Mouse (Mus musculus) hindbrain, embryonic 14.5 days (tissue): ENCODE data around the gene Irs1. TPM values are rescaled to one million over a fixed set of nuclear protein-coding genes. Genes with fewer than 3 reads are reported as not detected.

Experiments
- ATAC-seq: fragments of 200-750 bp; cut with Nextera tagmentation; 2 replicates; pipeline ENCODE4 v1.8.0; 2017; ENCODE audit warnings: moderate number of reproducible peaks, mild to moderate bottlenecking, moderate TSS enrichment, moderate library complexity; ENCODE audit not compliant: low FRiP score
- DNase-seq: peaks from one replicate; pipeline ENCODE4 v3.0.0-alpha.2; 2015; ENCODE audit warnings: low spot score
- H3K27ac ChIP-seq: fragments of 300-500 bp; sonication (generic); 2 replicates; pipeline ENCODE4 v1.5.1; 2014; ENCODE audit warnings: mild to moderate bottlenecking, moderate library complexity
- H3K27me3 ChIP-seq: fragments of 300-500 bp; sonication (generic); 2 replicates; pipeline ENCODE4 v1.6.1; 2014; ENCODE audit warnings: mild to moderate bottlenecking, low read length, mixed read lengths; ENCODE audit not compliant: control insufficient read depth, insufficient read depth
- H3K36me3 ChIP-seq: fragments of 300-500 bp; sonication (generic); replicated peaks from 2 replicates; pipeline ENCODE4 v1.6.1; 2014; ENCODE audit not compliant: control insufficient read depth, insufficient read depth
- H3K4me1 ChIP-seq: fragments of 300-500 bp; sonication (generic); replicated peaks from 2 replicates; pipeline ENCODE4 v1.6.1; 2014; ENCODE audit warnings: antibody characterized with exemption, low read length, mixed read lengths; ENCODE audit not compliant: control insufficient read depth, insufficient read depth
- H3K4me2 ChIP-seq: fragments of 300-500 bp; sonication (generic); replicated peaks from 2 replicates; pipeline ENCODE4 v1.6.1; 2014; ENCODE audit warnings: mild to moderate bottlenecking, moderate library complexity
- H3K4me3 ChIP-seq: fragments of 300-500 bp; sonication (generic); replicated peaks from 2 replicates; pipeline ENCODE4 v1.5.1; 2014; ENCODE audit warnings: mild to moderate bottlenecking, low read length
- H3K9ac ChIP-seq: fragments of 300-500 bp; sonication (generic); 2 replicates; pipeline ENCODE4 v1.6.1; 2014
- H3K9me3 ChIP-seq: fragments of 300-500 bp; sonication (generic); 2 replicates; pipeline ENCODE4 v1.6.1; 2016; ENCODE audit warnings: low read length; ENCODE audit not compliant: control insufficient read depth
- WGBS: fragments of 180-500 bp; shearing (Covaris S2); extraction: QIAGEN DNeasy Blood & Tissue Kit; methylation state at CpG from one replicate; pipeline ENCODE4 v1.1.7; 2014; 5-methylcytosine and 5-hydroxymethylcytosine counted together
- polyA plus RNA-seq: library from polyadenylated mRNA; unstranded; fragments of >200 nt; fragmentation: Nextera tagmentation; extraction: Ambion mirVana; gene quantifications from 2 replicates; pipeline ENCODE4 v1.2.1, GENCODE M21; 2014

Irs1 gene
- polyA plus RNA-seq, 1 experiment from 2014 or later: 10.2 TPM

DNA sequence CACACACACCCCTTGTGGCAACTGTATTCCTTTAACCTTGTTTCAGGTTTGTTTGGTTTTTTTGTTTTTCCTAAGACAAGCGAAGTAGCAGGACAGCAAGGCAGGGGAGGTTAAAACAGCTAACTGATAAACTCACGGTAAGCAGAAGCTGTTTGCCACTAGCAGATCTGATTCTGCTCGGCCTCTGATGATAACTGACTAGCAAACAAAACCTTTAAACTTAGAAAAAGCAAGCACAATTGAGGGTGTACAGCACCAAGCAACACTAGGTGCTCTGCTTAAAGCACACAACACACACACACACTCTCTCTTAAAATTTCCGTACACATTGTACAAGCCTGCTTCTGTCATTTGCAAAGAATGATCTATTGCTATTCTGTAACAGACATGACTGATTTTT is 6.8 kb downstream of the Irs1 start:
- Histone ChIP-seq H3K4me1 (peaks cover 58% of the 10 kb centered on the region), H3K9ac (peak overlapping the region; percentile 64), H3K36me3 (0 out of 2 replicates have a peak, but pooled peaks cover 6% of the 10 kb centered on the region), H3K27me3 (no peaks in the 10 kb centered on the region), H3K4me3 (peak overlapping the region; percentile 68), H3K27ac (peak overlapping the region; percentile 95), H3K9me3 (no peaks in the 10 kb centered on the region), H3K4me2 (peak overlapping the region; percentile 90)
- ATAC-seq (no peak), DNase-seq (no peak)
- WGBS: 17% methylated on average over 4 of the region's 4 CpGs

DNA sequence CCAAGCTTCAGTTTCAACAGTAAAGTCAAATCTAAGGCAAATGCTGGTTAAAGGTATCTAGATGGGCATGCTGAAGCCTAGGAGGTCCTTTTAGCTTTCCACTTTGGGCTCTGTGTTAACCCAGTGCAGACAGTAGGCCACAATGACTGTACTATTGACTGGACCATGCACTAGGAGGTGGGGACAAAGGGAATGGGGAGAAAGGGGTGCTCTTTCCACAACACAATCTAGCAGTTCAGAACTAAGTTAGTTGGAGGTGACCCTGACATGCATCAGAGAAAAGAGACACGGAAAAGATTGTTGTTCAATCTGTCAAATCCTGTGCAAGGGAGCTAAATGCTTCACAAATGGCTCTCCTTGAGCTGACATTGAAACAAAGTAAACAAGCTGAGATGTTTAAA is 7.3 kb downstream of the Irs1 start:
- Histone ChIP-seq H3K27me3 (no peaks in the 10 kb centered on the region), H3K9me3 (no peaks in the 10 kb centered on the region), H3K9ac (peak overlapping the region; percentile 64), H3K4me3 (peak overlapping the region; percentile 68), H3K4me1 (peaks cover 53% of the 10 kb centered on the region), H3K36me3 (0 out of 2 replicates have a peak, but pooled peaks cover 4% of the 10 kb centered on the region), H3K27ac (peak overlapping the region; percentile 95), H3K4me2 (peak overlapping the region; percentile 90)
- WGBS: 0% methylated on average over 1 of the region's 1 CpGs
- DNase-seq (no peak), ATAC-seq (no peak)

DNA sequence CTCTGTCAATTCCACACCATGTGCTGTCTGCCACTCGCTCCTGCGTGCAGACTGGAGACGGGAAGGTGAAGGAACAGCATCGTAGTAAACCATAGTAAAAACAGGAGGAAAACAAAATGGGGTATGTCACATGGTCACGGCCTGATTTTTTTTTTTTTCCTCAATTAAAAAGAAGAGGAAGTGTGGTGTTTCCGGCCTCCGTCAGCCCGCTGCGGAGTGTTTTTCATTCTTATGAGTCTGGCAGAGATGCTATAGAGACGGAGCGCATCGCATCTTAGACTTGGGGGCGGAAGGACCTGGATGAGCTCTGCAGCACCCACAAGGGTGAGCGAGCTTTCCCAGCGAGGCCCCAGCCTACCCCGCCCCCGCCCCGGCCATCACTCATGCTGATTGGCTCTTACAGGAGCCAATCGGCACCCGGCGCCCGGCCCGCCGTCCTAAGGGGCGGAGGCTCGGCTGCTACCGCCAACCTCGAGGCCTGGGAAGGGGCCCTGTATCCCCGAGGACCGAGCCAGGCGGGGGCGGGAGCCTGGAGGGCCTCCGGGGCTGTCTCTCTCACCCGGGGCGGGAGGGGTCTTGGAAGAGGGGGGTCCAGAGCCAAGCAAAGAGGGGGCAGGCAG is 8.1 kb downstream of the Irs1 start:
- Histone ChIP-seq H3K27ac (peak overlapping the region; percentile 95), H3K9me3 (no peaks in the 10 kb centered on the region), H3K9ac (peak overlapping the region; percentile 64), H3K27me3 (no peaks in the 10 kb centered on the region), H3K36me3 (no peaks in the 10 kb centered on the region; the same call in 1 of the 2 replicates), H3K4me1 (peaks cover 45% of the 10 kb centered on the region), H3K4me2 (peak overlapping the region; percentile 90), H3K4me3 (peak overlapping the region; percentile 68)
- ATAC-seq: peak; percentile 98
- DNase-seq: peak; percentile 89
- WGBS: 1% methylated on average over 29 of the region's 35 CpGs

DNA sequence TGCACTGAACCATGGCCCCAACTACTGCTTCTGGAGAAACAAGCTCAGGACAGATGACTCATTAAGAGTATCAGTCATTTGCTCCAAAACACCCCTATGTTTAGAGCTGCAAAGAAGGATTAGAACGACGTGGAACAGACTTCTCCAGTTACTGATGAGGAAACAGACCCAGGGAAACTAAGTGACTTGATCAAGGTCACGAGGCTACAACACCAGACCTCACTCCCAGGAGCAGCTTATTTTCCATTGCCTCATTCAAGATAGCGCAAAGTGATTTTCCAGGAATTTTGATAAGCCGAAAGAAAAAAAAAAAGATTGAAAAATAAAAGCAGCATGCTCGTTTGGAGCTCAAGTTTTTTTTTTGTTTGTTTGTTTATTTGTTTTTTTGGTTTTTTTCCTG is 9.4 kb downstream of the Irs1 start:
- peaks cover 34% of the 10 kb centered on the region for H3K4me1 ChIP-seq
- no peak overlapping the region for H3K4me3 ChIP-seq
- H3K27ac ChIP-seq: no peak overlapping the region; the same call in 1 of the 2 replicates
- H3K36me3 ChIP-seq: peaks cover 5% of the 10 kb centered on the region
- no peaks in the 10 kb centered on the region for H3K9me3 ChIP-seq
- ATAC-seq (no peak), DNase-seq (no peak)
- H3K4me2 ChIP-seq: peak overlapping the region; percentile 5; the same call in 1 of the 2 replicates
- H3K9ac ChIP-seq: no peak overlapping the region
- no peaks in the 10 kb centered on the region for H3K27me3 ChIP-seq
- WGBS: 86% methylated on average over 6 of the region's 6 CpGs

DNA sequence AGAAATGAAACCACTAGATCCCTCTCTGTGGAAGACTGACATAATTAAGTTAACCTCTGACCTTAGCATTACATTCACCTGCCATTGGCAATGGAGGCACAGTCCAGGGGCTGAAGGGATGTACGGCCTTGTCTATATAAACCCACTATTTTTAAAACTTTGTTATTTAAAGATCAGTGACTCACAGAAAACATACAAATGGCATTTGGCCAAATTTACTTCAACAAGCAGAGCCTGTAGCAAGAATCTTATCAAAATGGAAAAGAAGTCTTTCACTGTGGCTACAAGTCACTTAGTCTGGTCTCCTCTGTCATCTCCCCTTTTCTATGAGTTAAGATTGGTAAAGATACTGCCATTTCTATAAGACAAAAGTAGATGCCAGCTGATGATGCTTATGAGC is 11.4 kb downstream of the Irs1 start:
- no peak overlapping the region for H3K9ac ChIP-seq
- H3K4me1 ChIP-seq: peaks cover 18% of the 10 kb centered on the region; the same call in 1 of the 2 replicates
- 71% methylated on average over 1 of the region's 1 CpGs for WGBS
- H3K36me3 ChIP-seq: peaks cover 10% of the 10 kb centered on the region
- H3K4me3 ChIP-seq: no peak overlapping the region
- H3K4me2 ChIP-seq: no peak overlapping the region
- no peaks in the 10 kb centered on the region for H3K9me3 ChIP-seq
- no peak for ATAC-seq
- no peak for DNase-seq
- no peaks in the 10 kb centered on the region for H3K27me3 ChIP-seq
- H3K27ac ChIP-seq: no peak overlapping the region

DNA sequence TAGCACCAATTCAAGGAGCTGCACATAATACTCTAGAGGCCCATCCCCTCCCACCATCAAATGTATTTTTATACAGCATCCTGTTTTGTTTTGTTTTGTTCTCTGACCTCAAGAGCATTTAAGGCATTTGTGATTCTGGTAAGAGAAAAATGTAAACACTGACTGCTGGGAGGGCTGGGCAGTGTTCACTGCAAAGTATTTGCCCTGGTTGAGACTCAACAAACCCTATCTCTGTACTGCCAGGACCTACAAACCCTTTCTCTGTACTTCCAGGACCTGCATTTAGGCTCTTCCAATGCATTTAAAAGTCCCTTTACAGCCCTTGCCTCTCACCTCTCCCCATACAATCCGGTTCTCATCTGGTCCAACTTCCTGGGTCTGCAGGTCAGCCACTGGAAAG is 16.9 kb downstream of the Irs1 start:
- Histone ChIP-seq H3K27ac (no peak overlapping the region), H3K4me2 (no peak overlapping the region), H3K4me1 (no peaks in the 10 kb centered on the region), H3K27me3 (no peaks in the 10 kb centered on the region), H3K9ac (no peak overlapping the region), H3K9me3 (no peaks in the 10 kb centered on the region), H3K4me3 (no peak overlapping the region), H3K36me3 (peaks cover 10% of the 10 kb centered on the region)
- 59% methylated on average over 1 of the region's 1 CpGs for WGBS
- ATAC-seq: no peak
- DNase-seq: no peak

DNA sequence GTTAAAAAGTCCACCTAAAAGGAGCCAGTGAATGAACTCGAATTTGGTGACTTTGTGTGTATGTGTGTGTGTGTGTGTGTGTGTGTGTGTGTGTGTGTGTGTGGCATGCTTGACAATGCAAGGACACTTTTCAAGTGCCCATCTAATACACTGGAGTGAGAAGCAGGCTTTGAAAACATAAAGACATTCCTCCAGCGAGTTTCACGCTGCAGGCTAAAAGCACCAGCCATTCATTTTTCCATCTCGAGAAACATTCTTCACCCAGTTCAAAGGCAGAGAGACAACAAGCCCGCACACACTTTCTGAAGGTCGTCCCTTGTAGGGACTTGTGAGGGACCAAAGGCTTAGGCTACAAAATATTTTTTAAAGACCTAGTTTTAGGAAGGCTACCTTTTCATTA is 17.7 kb downstream of the Irs1 start:
- Histone ChIP-seq H3K9ac (no peak overlapping the region), H3K27ac (no peak overlapping the region), H3K4me1 (no peaks in the 10 kb centered on the region), H3K4me3 (no peak overlapping the region), H3K36me3 (peaks cover 10% of the 10 kb centered on the region), H3K4me2 (no peak overlapping the region), H3K9me3 (no peaks in the 10 kb centered on the region), H3K27me3 (no peaks in the 10 kb centered on the region)
- ATAC-seq (no peak), DNase-seq (no peak)
- 14% methylated on average over 6 of the region's 6 CpGs for WGBS

DNA sequence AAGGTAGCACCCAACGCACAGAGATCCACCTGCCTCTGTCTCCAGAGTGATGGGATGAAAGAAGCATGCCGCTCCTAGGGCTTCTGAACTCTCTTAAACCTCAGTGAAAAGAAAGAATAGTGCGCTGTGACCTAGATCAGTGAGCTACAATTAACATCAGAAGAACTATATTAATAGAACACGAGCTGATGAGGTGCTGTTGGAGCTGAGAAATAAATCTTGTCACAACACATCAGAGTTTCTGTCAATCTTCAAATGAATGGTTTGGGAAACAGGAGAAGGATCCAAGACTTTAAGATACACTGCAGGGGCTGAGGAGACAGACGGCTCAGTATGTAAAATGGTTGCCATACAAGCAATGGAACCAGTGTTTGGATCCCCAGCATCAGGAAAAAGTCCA is 19.0 kb downstream of the Irs1 start:
- Histone ChIP-seq H3K27me3 (no peaks in the 10 kb centered on the region), H3K36me3 (peaks cover 7% of the 10 kb centered on the region), H3K27ac (no peak overlapping the region), H3K4me1 (no peaks in the 10 kb centered on the region), H3K4me3 (no peak overlapping the region), H3K9ac (no peak overlapping the region), H3K9me3 (no peaks in the 10 kb centered on the region), H3K4me2 (no peak overlapping the region)
- whole genome bisulfite sequencing: 84% methylated on average over 5 of the region's 5 CpGs
- ATAC-seq (no peak), DNase-seq (no peak)

DNA sequence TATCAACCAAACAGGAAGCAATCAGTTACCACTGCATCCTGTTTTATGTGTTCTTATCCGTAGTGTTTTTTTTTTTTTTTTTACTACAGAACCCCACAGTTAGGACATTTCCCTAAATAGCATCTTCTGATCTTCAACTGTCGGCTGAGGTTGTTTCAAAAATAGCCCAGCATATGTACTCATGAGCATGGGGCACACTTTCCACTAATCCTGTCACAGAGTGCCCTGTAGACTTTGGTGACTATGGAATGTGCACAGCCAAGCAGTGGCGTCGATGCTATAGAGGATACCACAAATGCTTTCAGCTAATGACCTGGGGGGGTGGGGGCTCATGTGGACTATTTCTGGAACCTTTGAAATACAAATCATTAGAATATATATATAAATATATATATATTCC is 23.7 kb downstream of the Irs1 start:
- Histone ChIP-seq H3K4me3 (no peak overlapping the region), H3K9me3 (no peaks in the 10 kb centered on the region), H3K36me3 (no peaks in the 10 kb centered on the region), H3K4me2 (no peak overlapping the region), H3K27me3 (no peaks in the 10 kb centered on the region), H3K4me1 (no peaks in the 10 kb centered on the region), H3K27ac (no peak overlapping the region), H3K9ac (no peak overlapping the region)
- no peak for DNase-seq
- no peak for ATAC-seq
- WGBS: 83% methylated on average over 4 of the region's 4 CpGs

DNA sequence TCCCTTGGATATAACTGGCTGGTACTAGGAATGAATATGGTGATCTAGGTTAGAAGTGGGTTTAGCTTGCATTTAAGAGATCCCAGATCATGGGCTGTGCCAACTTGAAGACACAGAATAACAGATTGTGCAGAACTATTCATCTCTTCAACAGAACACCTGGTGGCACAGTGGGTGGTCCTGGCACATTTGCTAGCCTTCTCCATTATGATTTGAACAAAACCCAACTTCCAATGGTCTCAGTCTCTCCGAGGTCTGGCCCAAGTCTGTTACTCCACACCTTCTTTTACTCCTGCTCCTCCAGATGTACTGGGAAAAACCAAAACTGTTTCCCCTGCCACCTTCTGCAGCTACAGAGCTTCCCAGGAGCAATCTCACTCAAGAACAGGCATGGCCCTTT is 28.9 kb downstream of the Irs1 start:
- WGBS: 64% methylated on average over 1 of the region's 1 CpGs

More for the DNA sequence above, 28.9 kb downstream of the Irs1 start:
- 0 out of 2 replicates have a peak, but pooled peaks cover 5% of the 10 kb centered on the region for H3K4me1 ChIP-seq
- H3K9ac ChIP-seq: no peak overlapping the region
- ATAC-seq: no peak
- H3K4me2 ChIP-seq: no peak overlapping the region
- H3K27ac ChIP-seq: no peak overlapping the region
- no peaks in the 10 kb centered on the region for H3K36me3 ChIP-seq
- H3K4me3 ChIP-seq: no peak overlapping the region
- DNase-seq: no peak
- H3K27me3 ChIP-seq: no peaks in the 10 kb centered on the region
- no peaks in the 10 kb centered on the region for H3K9me3 ChIP-seq
